Mouse (Mus musculus): Measurements from ENCODE around the gene Zmynd8. TPM values are rescaled to one million over a fixed set of nuclear protein-coding genes. Genes with fewer than 3 reads are reported as not detected.
A peak's percentile ranks its signal among the peaks of the same experiment; 100 is the strongest.
"Not testable (repeated sequence)": the region's sequence is repeated elsewhere in the genome, so short reads cannot be mapped to it uniquely, and the experiment has no call there.

Gene Zmynd8
- total RNA-seq, 2 experiments from 2014 or later = 33.7 to 53.0 TPM

GRCm38 (mm10) chr2:165815103-165815880, 83.5 kb downstream of the Zmynd8 start:
- no peak for ATAC-seq (replicated peaks; ENCODE audit: poor library complexity, severe bottlenecking)

GRCm38 (mm10) chr2:165812889-165813288, 85.9 kb downstream of the Zmynd8 start:
- ATAC-seq (replicated peaks; ENCODE audit: poor library complexity, severe bottlenecking) = no peak

GRCm38 (mm10) chr2:165811536-165811935, 87.3 kb downstream of the Zmynd8 start:
- ATAC-seq (replicated peaks; ENCODE audit: poor library complexity, severe bottlenecking) = peak; percentile 64

- ATAC-seq (replicated peaks; ENCODE audit: poor library complexity, severe bottlenecking) = no peak
Observed at GRCm38 (mm10) chr2:165809901-165810477, 88.8 kb downstream of the Zmynd8 start.

- no peak for ATAC-seq (replicated peaks; ENCODE audit: poor library complexity, severe bottlenecking)
Observed at GRCm38 (mm10) chr2:165809091-165809490, 89.7 kb downstream of the Zmynd8 start.

GRCm38 (mm10) chr2:165808179-165808975, 90.4 kb downstream of the Zmynd8 start:
- ATAC-seq (replicated peaks; ENCODE audit: poor library complexity, severe bottlenecking) = no peak

- ATAC-seq (replicated peaks; ENCODE audit: poor library complexity, severe bottlenecking) = not testable (repeated sequence)
Observed at GRCm38 (mm10) chr2:165800174-165800573, 98.6 kb downstream of the Zmynd8 start.

- no peak for ATAC-seq (replicated peaks; ENCODE audit: poor library complexity, severe bottlenecking)
Observed at GRCm38 (mm10) chr2:165797876-165798275, 100.9 kb downstream of the Zmynd8 start.

- ATAC-seq (replicated peaks; ENCODE audit: poor library complexity, severe bottlenecking) = peak; percentile 72
Observed at GRCm38 (mm10) chr2:165793283-165793638, 105.6 kb downstream of the Zmynd8 start.

GRCm38 (mm10) chr2:165792431-165793282, 106.2 kb downstream of the Zmynd8 start:
- ATAC-seq (replicated peaks; ENCODE audit: poor library complexity, severe bottlenecking) = peak; percentile 39

- ATAC-seq (replicated peaks; ENCODE audit: poor library complexity, severe bottlenecking) = peak; percentile 17; the same call in 1 of the 2 replicates
Observed at GRCm38 (mm10) chr2:165791657-165792056, 107.2 kb downstream of the Zmynd8 start.

- no peak for ATAC-seq (replicated peaks; ENCODE audit: poor library complexity, severe bottlenecking)
Observed at GRCm38 (mm10) chr2:165791026-165791425, 107.8 kb downstream of the Zmynd8 start.

GRCm38 (mm10) chr2:165789667-165790066, 109.1 kb downstream of the Zmynd8 start:
- ATAC-seq (replicated peaks; ENCODE audit: poor library complexity, severe bottlenecking) = no peak

- no peak for ATAC-seq (replicated peaks; ENCODE audit: poor library complexity, severe bottlenecking)
Observed at GRCm38 (mm10) chr2:165788796-165789195, 110.0 kb downstream of the Zmynd8 start.

GRCm38 (mm10) chr2:165788005-165788404, 110.8 kb downstream of the Zmynd8 start:
- 0 out of 2 replicates have a peak, but pooled peaks have one; percentile 12 for ATAC-seq (replicated peaks; ENCODE audit: poor library complexity, severe bottlenecking)

GRCm38 (mm10) chr2:165786467-165786866, 112.3 kb downstream of the Zmynd8 start:
- no peak for ATAC-seq (replicated peaks; ENCODE audit: poor library complexity, severe bottlenecking)

- ATAC-seq (replicated peaks; ENCODE audit: poor library complexity, severe bottlenecking) = no peak
Observed at GRCm38 (mm10) chr2:165785312-165786036, 113.3 kb downstream of the Zmynd8 start.

- peak; percentile 68 for ATAC-seq (replicated peaks; ENCODE audit: poor library complexity, severe bottlenecking)
Observed at GRCm38 (mm10) chr2:165782324-165782723, 116.5 kb downstream of the Zmynd8 start.

GRCm38 (mm10) chr2:165778927-165779326, 119.9 kb downstream of the Zmynd8 start:
- ATAC-seq (replicated peaks; ENCODE audit: poor library complexity, severe bottlenecking) = peak; percentile 72

Data from granulocyte monocyte progenitor cell, adult 5-6 weeks (primary cell).